Mouse (Mus musculus) liver, postnatal 0 days (tissue): ENCODE results near the gene Trnau1ap.

Source experiments
- CTCF ChIP-seq: sonication (generic); IDR thresholded peaks from 2 replicates; pipeline ENCODE4 v1.5.1; 2016; ENCODE audit warnings: antibody characterized with exemption, low read depth
- EP300 ChIP-seq: IDR thresholded peaks from 2 replicates; pipeline ENCODE4 v1.6.1; 2016; ENCODE audit warnings: antibody characterized with exemption, low read depth, mild to moderate bottlenecking

DNA sequence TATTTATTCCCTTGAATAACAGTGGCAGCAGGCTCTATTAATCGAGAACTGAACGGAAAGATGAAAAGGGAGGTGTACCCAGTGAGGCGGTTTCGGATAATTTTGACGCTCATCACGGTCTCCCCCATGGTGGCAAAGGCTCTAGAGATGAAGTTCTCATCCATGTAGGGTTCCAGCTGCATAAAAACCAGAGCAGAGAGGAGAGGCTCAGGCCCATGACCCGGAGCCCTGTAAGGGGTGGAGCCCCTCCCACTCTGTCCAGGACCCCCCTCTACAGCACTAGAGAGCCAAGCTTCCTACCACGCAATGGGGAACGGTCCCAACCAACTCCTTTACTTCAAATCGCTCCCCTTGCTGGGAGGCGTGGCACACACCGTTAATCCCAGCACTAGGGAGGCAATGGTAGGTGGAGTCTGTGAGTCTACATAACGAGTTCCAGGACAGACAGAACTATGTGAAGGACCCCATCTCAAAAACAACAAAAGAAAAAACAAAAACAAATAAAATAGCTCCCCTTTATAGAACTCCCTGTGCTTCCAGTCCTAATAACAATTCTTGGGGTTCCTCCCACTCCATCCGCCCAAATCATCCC, 851 bp downstream of the Trnau1ap start:
- TF ChIP-seq CTCF: no peak
- no peak for TF ChIP-seq EP300
